Mouse (Mus musculus) mouse embryonic stem cell (cell line): ENCODE measurements at regions not wholly inside any gene's neighbourhood (a gene's known extent, or its start where the extent isn't known, plus 50 kb on each side); places are given as distances from the start of the nearest gene placed in this dataset.

Experiments
- in situ Hi-C, 2 experiments: fragments of 300-500 bp; cut with MboI; formaldehyde crosslinking; loops; 1 replicate in 1 of 2; 3 replicates in 1 of 2; pipeline ENCODE4 v1.14.3; 2019 to 2020; ENCODE audit warnings: low sequenced_read_pairs in 2 of 2, low pct_unique_long_range_greater_than_20kb in 1 of 2, mixed read lengths in 1 of 2; ENCODE audit not compliant: unreplicated experiment in 1 of 2

DNA sequence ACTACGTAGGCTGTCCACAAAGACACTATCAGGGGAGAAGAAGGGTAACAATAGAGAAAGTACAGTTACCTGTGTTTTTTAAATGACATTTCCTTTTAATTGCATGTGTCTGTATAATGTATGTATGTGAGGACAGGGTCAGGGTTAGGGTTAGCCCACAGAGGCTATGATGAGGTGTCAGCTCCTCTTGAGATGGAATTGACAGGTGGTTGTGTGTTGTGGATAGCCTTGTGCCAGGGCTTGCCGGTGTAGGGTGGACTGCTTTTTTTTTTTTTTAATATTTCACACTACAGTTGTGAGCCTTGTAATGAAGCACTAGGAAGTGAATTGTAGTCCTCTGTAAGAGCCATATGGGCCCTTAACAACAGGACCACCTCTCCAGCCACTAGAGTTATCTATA is 105.7 kb upstream of the Ankrd1 start:
- in situ Hi-C loops, result no loop called here

DNA sequence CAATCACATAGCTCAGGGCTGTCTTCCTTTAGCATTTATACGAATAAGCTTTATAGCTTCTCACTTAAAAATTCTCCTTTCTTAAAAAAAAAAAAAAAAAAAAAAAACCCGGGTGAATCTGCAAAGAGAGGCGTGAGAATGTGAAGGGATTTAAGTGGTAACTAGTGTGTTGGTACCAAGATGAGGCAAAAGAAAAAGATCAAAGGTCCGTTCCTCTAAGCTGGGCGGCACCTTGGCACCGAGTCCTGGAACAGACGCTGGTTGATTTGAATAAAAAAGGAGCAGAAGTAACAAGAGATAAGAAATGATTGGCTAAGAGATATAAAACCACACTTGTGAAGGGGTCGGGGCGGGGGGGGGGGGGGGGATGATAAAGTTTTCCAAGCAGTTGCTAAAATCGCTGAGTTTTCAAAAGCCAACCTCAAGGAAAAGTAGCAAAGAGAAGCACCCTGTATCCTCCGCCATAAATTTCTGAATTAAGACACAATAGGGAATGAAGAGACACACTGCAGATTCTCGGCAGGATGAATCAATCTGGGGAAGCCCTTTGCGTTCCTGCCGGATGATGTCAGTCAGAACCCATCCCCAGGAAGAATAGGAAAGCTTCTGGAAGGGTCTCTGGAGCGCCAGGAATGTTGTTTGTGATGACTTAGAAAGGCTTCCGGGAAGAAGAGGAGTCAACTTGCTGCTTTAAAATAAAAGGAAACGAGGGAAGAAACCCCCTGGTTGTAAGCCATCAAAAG is 107.7 kb upstream of the Ankrd1 start:
- in situ Hi-C loops, result no loop called here

DNA sequence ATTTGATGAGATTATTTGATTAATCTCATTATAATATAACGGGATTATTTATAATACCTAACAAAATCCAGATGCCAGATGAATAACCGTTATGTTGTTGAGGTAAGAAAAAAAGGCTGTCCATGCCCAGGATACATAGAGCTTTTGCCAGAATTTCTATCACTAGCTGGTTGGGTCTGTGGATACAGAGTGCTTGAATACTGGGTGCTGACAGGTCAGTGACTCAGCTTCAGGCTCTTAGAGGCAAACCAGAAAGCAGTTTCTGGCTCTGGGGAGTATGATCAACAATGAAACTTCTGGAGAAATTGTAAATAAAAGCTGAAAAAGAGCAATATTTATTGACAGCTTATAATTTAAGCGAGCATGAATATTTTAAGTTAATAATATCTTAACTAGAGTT is 109.4 kb upstream of the Ankrd1 start:
- in situ Hi-C loops, result no loop called here

DNA sequence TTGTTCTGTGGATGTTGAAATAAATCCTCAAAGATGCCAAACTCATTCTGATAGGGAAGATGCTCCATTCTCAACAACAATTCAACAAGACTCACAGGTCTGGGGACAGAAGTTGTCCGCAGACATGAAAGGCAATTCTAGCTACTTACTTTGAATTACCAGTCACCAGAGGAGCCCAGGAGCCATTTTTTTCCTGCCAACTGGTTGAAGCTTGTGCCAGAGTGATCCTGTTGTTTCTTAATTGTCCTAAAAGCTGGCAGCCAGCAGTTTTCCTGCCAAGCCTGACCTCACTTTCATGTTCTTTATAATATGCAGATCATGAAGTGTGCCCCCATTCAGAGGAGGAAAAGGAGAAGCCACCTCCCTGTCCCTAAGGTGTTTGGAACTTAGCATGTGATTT is 110.0 kb upstream of the Ankrd1 start:
- in situ Hi-C loops, result no loop called here

DNA sequence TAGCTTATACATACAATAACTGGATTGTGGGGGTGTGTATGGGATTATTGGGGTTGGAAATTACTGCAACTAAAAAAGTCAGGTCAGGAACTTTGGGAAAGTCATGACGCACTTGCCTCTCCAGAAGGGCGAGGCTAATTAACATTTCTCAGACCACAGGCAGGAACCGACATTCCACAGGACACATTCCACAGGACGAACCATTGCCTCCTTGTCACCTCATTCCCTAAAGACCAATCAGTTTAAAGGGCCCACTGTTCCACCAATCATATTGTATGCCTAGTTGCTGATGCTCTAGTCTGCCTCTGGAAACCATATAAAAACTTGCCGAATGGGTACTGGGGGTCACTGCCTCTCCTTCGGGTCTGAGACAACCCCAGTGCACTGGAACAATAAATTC is 113.0 kb upstream of the Pcgf5 start:
- in situ Hi-C loops, result no loop called here

DNA sequence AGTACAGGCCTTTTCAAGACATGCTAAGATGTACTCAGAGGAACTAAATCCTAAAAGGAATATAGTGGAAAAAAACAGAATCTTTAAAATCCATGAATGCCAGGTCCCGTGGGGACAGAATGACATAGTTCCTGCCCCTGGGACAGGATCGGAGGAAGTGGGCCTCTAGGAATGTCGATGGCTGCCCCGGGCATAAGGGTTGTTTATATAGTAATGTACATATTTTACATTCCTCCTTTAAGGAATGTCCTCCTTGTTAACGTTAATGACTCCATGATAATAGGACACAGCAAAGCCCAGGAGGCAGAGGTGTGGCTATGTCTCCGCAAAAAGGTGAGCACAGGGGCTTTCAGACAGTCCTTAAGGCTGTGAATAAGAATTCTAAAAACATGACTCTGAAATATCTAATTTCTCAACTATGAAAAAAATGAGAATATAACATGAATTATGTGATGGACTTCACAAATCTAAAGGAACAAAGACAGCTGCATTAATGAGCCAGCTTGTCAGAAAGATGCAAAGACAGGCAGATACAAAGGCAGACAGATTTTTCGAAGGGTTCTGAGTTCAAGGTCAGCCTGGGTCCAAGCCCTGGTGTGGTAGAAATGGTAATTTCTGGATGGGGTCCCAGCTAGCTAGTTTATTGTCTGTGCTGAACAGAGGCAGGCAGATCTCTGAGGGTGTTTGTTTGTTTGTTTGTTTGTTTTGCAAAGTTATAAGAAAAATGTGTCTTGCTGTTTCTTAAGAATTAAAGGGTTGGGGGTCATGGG is 111.3 kb upstream of the Pcgf5 start:
- in situ Hi-C loops, result no loop called here

DNA sequence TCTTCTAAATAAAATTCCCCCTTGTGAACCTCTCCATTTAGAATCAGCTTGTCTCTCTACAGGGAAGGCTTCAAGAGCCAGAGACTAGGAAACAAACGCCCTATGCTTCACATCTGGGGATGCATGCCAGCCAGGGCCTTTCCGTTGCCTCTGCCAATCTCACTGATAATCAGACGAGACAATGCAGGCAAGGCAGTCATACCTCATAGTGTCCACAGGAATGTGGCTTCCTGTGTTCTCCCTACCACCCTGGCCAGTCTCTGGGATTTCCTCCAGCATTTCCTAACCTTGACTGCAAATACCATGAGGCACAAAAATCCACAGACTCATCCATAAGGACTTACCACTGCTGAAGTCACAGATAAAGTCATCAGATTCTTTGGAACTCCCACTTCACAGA is 110.4 kb upstream of the Pcgf5 start:
- in situ Hi-C loops, result no loop called here

DNA sequence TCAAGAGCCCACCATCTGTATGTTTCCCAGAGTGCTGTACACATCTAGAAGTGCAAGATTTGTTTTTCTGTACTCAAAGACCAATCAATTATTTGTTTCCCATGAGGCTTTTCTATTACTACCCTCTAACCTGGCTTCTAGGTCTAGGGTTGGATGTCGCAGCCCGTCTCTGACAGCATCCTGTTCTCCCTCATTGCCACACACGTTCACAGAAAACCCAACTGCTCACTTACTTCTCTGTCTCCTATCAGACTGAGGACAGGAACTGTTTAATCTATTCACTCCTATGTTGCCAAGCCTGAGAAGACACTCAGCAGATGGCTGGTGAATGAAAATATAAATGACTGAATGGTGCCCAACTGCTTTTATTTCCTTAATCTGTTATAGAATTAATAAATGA is 109.6 kb upstream of the Pcgf5 start:
- in situ Hi-C loops, result no loop called here

DNA sequence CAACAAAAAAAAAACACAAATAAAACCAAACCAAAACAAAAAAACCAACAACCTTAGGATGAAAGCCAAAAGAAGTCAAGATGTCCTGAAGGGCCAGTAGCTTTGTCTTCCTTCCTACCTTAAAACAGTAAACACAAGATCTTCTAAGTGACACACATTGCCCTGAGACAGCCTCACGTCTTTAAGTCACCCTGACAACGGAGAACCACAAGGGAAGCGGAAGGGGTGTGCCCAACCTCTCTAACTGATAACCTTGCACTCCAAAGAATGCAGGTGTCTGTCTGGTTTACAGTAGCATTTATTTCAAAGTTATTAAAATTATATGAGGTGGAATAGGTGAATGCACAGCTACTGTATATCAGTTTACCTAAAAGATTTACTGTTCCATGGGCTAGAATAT is 105.7 kb upstream of the Pcgf5 start:
- in situ Hi-C loops, result no loop called here

DNA sequence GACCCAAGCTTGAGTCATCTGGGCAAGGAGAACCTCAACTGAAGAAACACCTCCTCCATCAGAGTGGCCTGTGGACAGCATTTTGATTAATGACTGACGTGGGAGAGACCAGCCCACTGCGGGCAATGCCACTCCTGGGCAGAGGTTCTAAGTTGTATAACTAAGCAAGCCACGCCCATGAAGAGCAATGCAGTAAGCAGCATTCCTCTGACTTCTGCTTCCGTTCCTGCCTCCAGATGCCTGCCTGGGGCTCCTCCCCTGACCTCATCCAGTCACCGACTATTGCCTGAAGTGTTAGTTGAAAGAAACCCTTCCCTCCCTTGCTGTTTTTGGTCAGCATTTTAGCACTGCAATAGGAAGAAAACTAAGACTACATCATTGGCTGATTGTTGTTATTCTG is 105.2 kb upstream of the Pcgf5 start:
- in situ Hi-C loops, result no loop called here

DNA sequence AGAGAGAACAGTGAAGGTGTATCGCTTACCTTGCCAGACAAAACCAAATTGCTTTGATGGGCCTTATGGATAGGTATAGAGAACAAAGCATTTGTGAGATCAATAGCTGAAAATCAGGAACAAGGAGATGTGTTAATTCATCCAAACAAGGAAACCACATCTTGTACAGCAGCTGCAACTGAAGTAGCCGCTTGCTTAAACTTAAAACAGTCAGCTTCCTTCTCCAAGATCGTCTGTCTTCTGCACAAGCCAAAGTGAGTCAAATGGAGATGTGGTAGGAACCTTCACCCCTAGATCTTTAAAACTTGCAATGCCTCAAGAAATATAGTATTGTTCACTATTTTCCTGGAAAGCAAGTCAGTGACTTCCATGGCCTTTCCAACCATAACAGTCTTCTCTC is 95.6 kb upstream of the Pcgf5 start:
- in situ Hi-C loops, result no loop called here

DNA sequence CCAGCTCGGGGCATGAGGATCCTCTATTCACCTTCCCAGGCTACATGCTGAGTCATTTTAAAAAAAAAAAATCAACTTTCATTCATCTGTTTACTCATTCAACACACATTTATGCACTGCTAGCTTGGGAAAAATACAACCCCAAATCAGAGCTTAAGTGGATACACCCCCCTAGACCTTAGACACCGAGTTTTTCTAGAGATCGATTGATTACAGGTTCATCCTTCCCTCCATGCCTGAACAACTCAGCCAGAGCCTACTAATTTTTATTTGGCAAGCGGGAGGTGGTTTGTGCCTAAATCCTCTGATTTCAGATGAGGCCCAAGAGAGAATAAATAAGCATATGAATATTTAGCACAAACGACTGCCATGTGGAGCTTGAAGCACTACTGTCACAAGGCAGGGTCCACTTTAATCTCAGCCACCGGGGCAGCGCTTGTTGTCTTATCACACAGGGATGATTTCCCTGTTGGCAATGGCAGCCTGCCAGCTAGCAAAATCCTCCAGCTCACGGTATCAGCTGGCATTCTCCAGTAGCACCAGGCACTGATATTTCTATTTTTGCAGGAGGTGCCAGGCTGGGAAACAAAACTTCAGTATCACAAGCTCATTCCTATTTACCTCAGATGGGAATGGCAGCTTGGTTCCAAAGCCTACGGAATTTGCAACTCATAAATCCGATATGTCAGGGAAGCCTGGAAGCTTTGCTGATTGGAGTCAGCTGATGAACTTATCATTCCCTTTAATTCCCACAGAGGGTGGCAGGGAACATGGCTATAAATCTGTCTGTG is 90.2 kb upstream of the Pcgf5 start:
- in situ Hi-C loops, result no loop called here

DNA sequence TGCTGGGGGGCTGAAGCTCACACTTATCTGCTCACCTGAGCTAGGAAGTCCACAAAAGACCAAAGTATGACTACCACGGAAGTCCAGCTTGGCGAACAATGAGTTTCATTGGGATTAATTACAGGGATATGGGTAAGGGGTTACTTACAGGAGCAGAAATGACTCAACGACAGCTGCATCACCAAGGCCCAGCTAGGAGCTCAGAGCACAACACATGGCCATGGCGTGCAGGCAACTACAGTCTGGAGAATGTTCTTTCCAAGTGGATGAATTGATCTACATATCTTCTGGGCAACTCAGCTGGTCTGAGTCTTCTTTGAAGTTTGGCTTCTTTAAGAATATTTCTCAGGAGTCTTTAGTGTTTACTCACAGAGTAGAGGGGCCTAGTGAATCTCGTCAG is 86.3 kb upstream of the Pcgf5 start:
- in situ Hi-C loops, result no loop called here

DNA sequence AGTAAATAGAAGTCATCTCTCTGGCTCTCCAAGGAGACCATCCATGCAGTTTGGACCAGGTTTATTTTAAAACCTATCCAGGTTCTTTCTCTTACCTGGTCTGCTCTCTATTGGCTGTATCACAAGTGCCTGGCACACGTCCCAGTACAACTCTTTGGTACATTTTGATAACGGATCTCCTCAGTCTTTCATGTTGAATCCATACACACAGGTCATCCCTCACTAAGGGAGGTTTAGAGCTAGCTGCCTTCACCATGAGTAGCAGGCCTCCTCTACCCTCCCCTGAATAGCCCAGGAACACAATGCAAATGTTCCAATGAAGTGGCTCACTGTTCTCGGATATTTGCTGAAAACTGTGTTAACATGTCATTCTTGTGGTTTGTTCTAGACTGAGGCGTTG is 84.2 kb upstream of the Pcgf5 start:
- in situ Hi-C loops, result no loop called here

DNA sequence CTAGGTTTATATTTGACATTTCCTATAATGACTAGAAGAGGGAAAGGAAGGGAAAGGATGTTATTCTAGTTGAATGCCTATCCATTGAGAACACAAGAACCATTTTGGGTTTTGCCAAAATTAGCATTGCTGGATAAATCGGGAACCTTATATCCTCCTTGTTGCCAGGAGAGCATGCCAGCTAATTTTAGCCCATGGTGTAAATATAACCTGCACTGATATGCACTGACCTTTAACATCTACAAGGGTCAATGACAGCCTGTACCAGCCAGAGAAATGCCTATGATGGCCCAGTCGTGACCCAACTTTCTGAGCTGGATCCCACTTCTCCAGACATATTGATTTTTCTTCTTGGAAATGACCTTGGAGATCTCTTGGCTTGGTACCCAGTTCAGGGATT is 83.7 kb upstream of the Pcgf5 start:
- in situ Hi-C loops, result no loop called here

DNA sequence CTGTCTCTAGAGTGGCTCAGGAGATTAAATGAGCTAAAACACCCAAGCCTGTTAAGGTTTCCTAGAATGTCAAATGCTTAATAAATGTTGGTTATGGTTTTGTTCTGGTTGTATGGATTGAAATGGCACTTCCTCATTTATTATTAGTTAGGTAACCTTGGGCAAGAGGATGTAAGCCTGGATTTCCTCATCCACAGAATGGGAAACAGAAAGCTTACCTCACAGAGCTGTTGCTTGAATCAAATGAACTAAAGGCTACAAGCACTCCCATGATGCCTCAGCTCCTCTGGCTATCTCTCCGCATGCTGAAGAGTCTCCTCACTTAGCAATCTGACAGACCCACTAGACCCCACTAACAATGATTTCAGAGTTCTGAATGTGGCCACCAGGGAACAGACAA is 82.8 kb upstream of the Pcgf5 start:
- in situ Hi-C loops, result no loop called here

DNA sequence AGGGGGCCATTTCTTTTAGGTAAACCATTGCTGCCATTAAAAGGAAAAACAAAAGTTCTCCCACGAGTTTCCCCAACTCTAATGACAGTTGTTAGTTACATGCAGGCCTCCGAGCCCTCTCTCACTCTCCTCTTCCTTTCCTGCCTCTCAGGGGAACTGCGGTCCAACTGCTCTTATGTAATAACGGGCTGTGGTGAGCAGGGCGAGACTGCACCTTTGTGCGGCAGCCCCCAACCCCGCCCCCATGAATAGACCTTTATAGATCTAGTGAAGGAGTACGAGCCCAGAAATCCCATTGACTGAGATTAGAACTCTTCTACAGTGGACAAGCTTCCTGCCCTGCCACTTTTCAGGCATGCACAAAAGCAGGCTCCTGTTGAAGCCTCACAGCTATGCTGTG is 81.8 kb upstream of the Pcgf5 start:
- in situ Hi-C loops, result no loop called here

DNA sequence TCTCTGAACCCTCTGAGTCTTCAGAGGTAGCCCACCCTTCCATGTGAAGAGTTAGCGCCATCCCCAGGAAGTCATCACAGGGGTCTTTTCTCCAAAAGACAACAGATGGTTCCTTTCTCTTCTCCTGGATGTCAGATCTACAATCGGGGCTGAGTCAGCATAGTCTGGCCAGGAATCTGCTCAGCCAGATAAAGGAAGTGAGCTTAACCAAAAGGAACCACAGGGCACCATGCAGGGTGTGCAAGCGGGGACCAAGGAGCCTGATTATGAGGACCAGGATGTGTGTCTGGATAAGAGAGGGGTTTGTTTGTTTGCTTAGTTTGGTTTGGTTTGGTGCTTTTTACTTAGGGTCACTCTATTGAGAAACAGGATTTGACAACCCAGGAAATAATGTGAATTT is 74.6 kb upstream of the Pcgf5 start:
- in situ Hi-C loops, result no loop called here

DNA sequence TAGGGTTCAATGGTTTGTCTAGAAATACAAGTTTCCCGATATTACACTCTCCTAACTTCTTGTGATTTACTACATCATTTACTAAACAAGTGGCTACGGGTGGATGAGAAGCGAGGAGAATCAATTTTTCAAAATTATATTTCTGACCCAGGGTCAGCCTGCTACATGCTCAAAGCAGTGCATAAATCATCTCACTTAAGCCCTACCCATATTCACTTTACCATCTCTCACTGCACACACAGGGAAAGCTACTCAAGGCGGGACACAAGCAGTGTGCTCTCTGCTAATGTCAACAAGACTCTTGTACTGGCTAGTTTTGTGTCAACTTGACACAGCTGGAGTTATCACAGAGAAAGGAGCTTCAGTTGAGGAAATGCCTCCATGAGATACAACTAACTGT is 62.6 kb upstream of the Pcgf5 start:
- in situ Hi-C loops, result no loop called here

DNA sequence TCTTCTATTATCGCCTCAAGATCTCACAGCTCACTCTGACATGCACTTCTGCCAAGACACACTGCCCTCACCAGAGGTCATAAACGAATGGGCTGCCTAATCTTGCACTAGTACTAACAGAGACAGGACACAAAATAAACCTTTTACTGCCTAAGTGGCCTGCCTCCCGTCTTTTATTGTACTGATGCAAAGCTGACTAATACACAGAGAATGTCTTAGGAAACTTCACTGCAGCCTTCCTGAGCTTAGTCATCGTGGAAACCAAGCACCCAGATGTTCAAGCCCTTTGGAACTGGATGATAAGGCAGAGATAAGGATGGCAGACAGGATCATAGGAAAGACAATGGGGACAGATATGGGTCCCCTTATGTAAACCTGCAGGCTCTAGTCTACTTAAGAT is 57.3 kb upstream of the Pcgf5 start:
- in situ Hi-C loops, result no loop called here
